Mouse (Mus musculus) MEL (cell line): ENCODE data around the gene Fam208a. TPM values are rescaled to one million over a fixed set of nuclear protein-coding genes. Genes with fewer than 3 reads are reported as not detected.

Experiments
- DNase-seq: peaks from one replicate; pipeline ENCODE4 v3.0.0; 2011; ENCODE audit warnings: low read depth, low spot score
- H3K27ac ChIP-seq: 2 replicates; pipeline ENCODE4 v1.5.1; 2012; ENCODE audit warnings: low read depth, mild to moderate bottlenecking, control low read depth, low read length, moderate library complexity; ENCODE audit not compliant: control insufficient read depth
- H3K27me3 ChIP-seq, 2 experiments: fragments of 150-350 bp in 1 of 2; sonication (generic) in 1 of 2; 2 replicates each; pipeline ENCODE4 v1.6.1; 2012; ENCODE audit warnings: low read length in 2 of 2, mild to moderate bottlenecking in 2 of 2, improper control_type of control experiment in 1 of 2, moderate library complexity in 1 of 2; ENCODE audit not compliant: insufficient read depth in 2 of 2, control insufficient read depth in 1 of 2
- H3K36me3 ChIP-seq, 2 experiments: 2 replicates each; pipeline ENCODE4 v1.6.1; 2012 to 2014; ENCODE audit warnings: low read length in 2 of 2, improper control_type of control experiment in 1 of 2, inconsistent platforms in 1 of 2, mild to moderate bottlenecking in 1 of 2; ENCODE audit not compliant: insufficient read depth in 2 of 2, control insufficient read depth in 1 of 2
- H3K4me1 ChIP-seq, 2 experiments: fragments of 150-350 bp in 1 of 2; sonication (generic) in 1 of 2; 2 replicates each; pipeline ENCODE4 v1.6.1; 2012; ENCODE audit warnings: low read length in 2 of 2, improper control_type of control experiment in 1 of 2, mild to moderate bottlenecking in 1 of 2; ENCODE audit not compliant: insufficient read depth in 2 of 2, control insufficient read depth in 1 of 2
- H3K4me3 ChIP-seq, 2 experiments: fragments of 150-350 bp in 1 of 2; sonication (generic) in 1 of 2; 2 replicates each; pipeline ENCODE4 v1.5.1; 2012; ENCODE audit warnings: low read depth in 2 of 2, low read length in 2 of 2, mild to moderate bottlenecking in 2 of 2, moderate library complexity in 2 of 2, control low read depth in 1 of 2, improper control_type of control experiment in 1 of 2; ENCODE audit not compliant: control insufficient read depth in 1 of 2, insufficient read depth in 1 of 2
- H3K79me2 ChIP-seq: 2 replicates; pipeline ENCODE4 v1.6.1; 2012; ENCODE audit warnings: mild to moderate bottlenecking, low read length, moderate library complexity; ENCODE audit not compliant: control insufficient read depth, poor library complexity, insufficient read depth
- H3K9ac ChIP-seq: 2 replicates; pipeline ENCODE4 v1.6.1; 2012; ENCODE audit warnings: low read depth, mild to moderate bottlenecking, control low read depth, low read length, moderate library complexity; ENCODE audit not compliant: control insufficient read depth, poor library complexity, severe bottlenecking
- H3K9me3 ChIP-seq: fragments of 150-350 bp; sonication (generic); replicated peaks from 2 replicates; pipeline ENCODE4 v1.6.1; 2012; ENCODE audit warnings: mild to moderate bottlenecking, low read length, improper control_type of control experiment, moderate library complexity; ENCODE audit not compliant: insufficient read depth
- BHLHE40 ChIP-seq: IDR thresholded peaks from 2 replicates; pipeline ENCODE4 v1.6.1; 2012; ENCODE audit warnings: low read depth, mild to moderate bottlenecking, inconsistent platforms, low read length, improper control_type of control experiment, borderline replicate concordance
- CHD1 ChIP-seq: IDR thresholded peaks from 2 replicates; pipeline ENCODE4 v1.6.1; 2012; ENCODE audit warnings: low read depth, mild to moderate bottlenecking, inconsistent platforms, low read length, improper control_type of control experiment
- CHD2 ChIP-seq: IDR thresholded peaks from 2 replicates; pipeline ENCODE4 v1.6.1; 2011; ENCODE audit warnings: low read length, improper control_type of control experiment
- E2F4 ChIP-seq: IDR thresholded peaks from 2 replicates; pipeline ENCODE4 v1.6.1; 2011; ENCODE audit warnings: low read depth, low read length, improper control_type of control experiment, borderline replicate concordance
- EP300 ChIP-seq, 2 experiments: IDR thresholded peaks; 2 replicates each; pipeline ENCODE4 v1.6.1; 2011; ENCODE audit warnings: improper control_type of control experiment in 2 of 2, low read length in 2 of 2, low read depth in 1 of 2, mild to moderate bottlenecking in 1 of 2
- GABPA ChIP-seq: IDR thresholded peaks from 2 replicates; pipeline ENCODE4 v1.6.1; 2012; ENCODE audit warnings: low read depth, mild to moderate bottlenecking, inconsistent platforms, low read length, improper control_type of control experiment, moderate library complexity
- GATA1 ChIP-seq: IDR thresholded peaks from 2 replicates; pipeline ENCODE4 v1.6.1; 2011; ENCODE audit warnings: low read depth, low read length, improper control_type of control experiment
- HCFC1 ChIP-seq: IDR thresholded peaks from 2 replicates; pipeline ENCODE4 v1.6.1; 2012; ENCODE audit warnings: low read depth, mild to moderate bottlenecking, inconsistent platforms, low read length, improper control_type of control experiment, moderate library complexity
- JUND ChIP-seq: IDR thresholded peaks from 2 replicates; pipeline ENCODE4 v1.6.1; 2011; ENCODE audit warnings: low read depth, mild to moderate bottlenecking, improper control_type of control experiment, low read length
- MAFK ChIP-seq: IDR thresholded peaks from 2 replicates; pipeline ENCODE4 v1.6.1; 2011; ENCODE audit warnings: low read depth, mild to moderate bottlenecking, low read length, improper control_type of control experiment, borderline replicate concordance
- MEF2A ChIP-seq: IDR thresholded peaks from 2 replicates; pipeline ENCODE4 v1.6.1; 2014; ENCODE audit warnings: low read depth, mild to moderate bottlenecking, inconsistent platforms, low read length, improper control_type of control experiment; ENCODE audit not compliant: poor library complexity, insufficient replicate concordance, severe bottlenecking; ENCODE audit errors: extremely low read depth
- NRF1 ChIP-seq: IDR thresholded peaks from 2 replicates; pipeline ENCODE4 v1.6.1; 2014; ENCODE audit warnings: low read depth, mild to moderate bottlenecking, inconsistent platforms, low read length, improper control_type of control experiment, moderate library complexity; ENCODE audit not compliant: poor library complexity, insufficient read depth, severe bottlenecking
- POLR2A ChIP-seq, 2 experiments: IDR thresholded peaks; 2 replicates each; pipeline ENCODE4 v1.6.1; 2011 to 2012; ENCODE audit warnings: low read length in 2 of 2, mild to moderate bottlenecking in 2 of 2, control low read depth in 1 of 2, improper control_type of control experiment in 1 of 2, low read depth in 1 of 2, moderate library complexity in 1 of 2; ENCODE audit not compliant: control insufficient read depth in 1 of 2, insufficient read depth in 1 of 2, poor library complexity in 1 of 2
- POLR2AphosphoS5 ChIP-seq: IDR thresholded peaks from 2 replicates; pipeline ENCODE4 v1.6.1; 2012; ENCODE audit warnings: low read depth, borderline replicate concordance, mild to moderate bottlenecking, inconsistent platforms, low read length, moderate library complexity, mixed read lengths
- TCF12 ChIP-seq: IDR thresholded peaks from 2 replicates; pipeline ENCODE4 v1.6.1; 2014; ENCODE audit warnings: low read depth, mild to moderate bottlenecking, inconsistent platforms, low read length, improper control_type of control experiment, moderate library complexity
- USF1 ChIP-seq: IDR thresholded peaks from 2 replicates; pipeline ENCODE4 v1.6.1; 2014; ENCODE audit warnings: low read depth, mild to moderate bottlenecking, inconsistent platforms, low read length, improper control_type of control experiment, moderate library complexity
- USF2 ChIP-seq, 2 experiments: IDR thresholded peaks; 2 replicates each; pipeline ENCODE4 v1.6.1; 2011 to 2012; ENCODE audit warnings: improper control_type of control experiment in 2 of 2, low read length in 2 of 2, borderline replicate concordance in 1 of 2, inconsistent platforms in 1 of 2, low read depth in 1 of 2, mild to moderate bottlenecking in 1 of 2; ENCODE audit not compliant: insufficient read depth in 1 of 2
- ZC3H11A ChIP-seq: IDR thresholded peaks from 2 replicates; pipeline ENCODE4 v1.6.1; 2012; ENCODE audit warnings: low read depth, mild to moderate bottlenecking, inconsistent platforms, low read length, improper control_type of control experiment
- ZMIZ1 ChIP-seq: IDR thresholded peaks from 2 replicates; pipeline ENCODE4 v1.6.1; 2012; ENCODE audit warnings: low read depth, mild to moderate bottlenecking, inconsistent platforms, low read length, improper control_type of control experiment, moderate library complexity
- ZNF384 ChIP-seq: IDR thresholded peaks from 2 replicates; pipeline ENCODE4 v1.6.1; 2012; ENCODE audit warnings: low read depth, mild to moderate bottlenecking, inconsistent platforms, low read length, improper control_type of control experiment
- polyA plus RNA-seq, 2 experiments: library from polyadenylated mRNA; stranded (reverse) in 1 of 2; unstranded in 1 of 2; fragments of >175 nt in 1 of 2; fragments of >200 nt in 1 of 2; gene quantifications; 2 replicates each; pipeline versions ENCODE4 v1.2.1 to v1.2.4; 2012; ENCODE audit warnings: low replicate concordance in 2 of 2, low read depth in 1 of 2; ENCODE audit not compliant: insufficient read length in 2 of 2, insufficient read depth in 1 of 2, missing spikeins in 1 of 2
- total RNA-seq: library from RNA; depleted of rRNA; stranded (reverse); fragments of 300-350 nt; gene quantifications from 2 replicates; pipeline ENCODE4 v1.2.3, GENCODE M21; 2012

Fam208a gene
- total and polyA plus RNA-seq, 3 experiments: 3.2 to 25.4 (median 8.7) TPM

DNA sequence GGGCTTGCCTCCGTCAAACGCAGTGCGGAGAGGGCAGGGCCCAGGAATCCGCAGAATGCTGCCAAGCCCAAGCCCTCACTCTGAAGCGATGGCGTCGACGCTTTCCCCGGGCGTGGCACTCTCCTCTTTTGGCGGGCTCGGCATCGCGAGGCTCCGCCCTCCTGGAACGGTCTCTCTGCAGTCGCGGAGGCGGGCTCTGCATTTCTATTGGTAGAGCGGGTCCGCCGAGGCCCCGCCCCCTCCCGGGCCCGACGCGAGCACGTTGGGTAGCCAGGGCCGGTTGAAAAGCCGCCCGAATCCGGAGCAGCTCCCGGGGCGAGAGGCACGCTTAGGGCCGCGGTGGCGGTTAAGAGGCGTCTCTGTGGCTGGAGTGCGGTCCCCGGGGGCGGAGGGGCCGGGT is at the start of gene Fam208a (continued):
- TF ChIP-seq USF2 (IDR thresholded peaks at IDR 0.05; ENCODE audit: borderline replicate concordance in 1 of 2, insufficient read depth in 1 of 2, low read depth in 1 of 2, low read length in 2 of 2): no peak
- TF ChIP-seq, all 39 proteins: peak for 9

DNA sequence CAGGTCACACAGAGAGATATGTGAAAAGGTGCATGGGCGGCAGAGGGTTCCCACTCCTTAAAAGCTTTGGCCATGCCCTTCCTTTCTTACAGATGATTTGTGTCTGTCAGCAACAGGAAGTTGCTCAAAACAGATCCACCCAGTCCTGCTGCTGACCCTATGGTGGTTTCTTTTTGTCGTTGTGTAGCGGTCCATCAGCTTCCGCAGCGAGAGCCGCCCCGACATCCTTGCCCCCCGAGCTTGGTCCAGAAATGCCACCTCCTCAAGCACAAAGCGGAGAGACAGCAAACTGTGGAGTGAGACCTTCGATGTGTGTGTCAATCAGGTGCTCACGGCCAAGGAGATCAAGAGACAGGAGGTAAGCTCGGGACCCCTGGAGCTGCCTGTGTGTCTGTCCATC is 49.2 kb upstream of the Fam208a start:
- H3K36me3 ChIP-seq: no peaks in the 10 kb centered on the region
- TF ChIP-seq TCF12 (no peak), ZNF384 (no peak), ZMIZ1 (no peak), ZC3H11A (no peak), CHD2 (no peak), HCFC1 (no peak), MEF2A (no peak), MAFK (no peak), NRF1 (no peak), JUND (no peak), EP300 (IDR thresholded peaks at IDR 0.05; ENCODE audit: low read depth in 1 of 2, low read length in 2 of 2) (no peak), GATA1 (no peak), GABPA (no peak), USF1 (no peak), POLR2A (IDR thresholded peaks at IDR 0.05; ENCODE audit: control insufficient read depth in 1 of 2, insufficient read depth in 1 of 2, low read depth in 1 of 2, low read length in 2 of 2, poor library complexity in 1 of 2) (no peak), BHLHE40 (no peak), POLR2AphosphoS5 (no peak), CHD1 (no peak), E2F4 (no peak)
- TF ChIP-seq, all 39 proteins: peak for 0
- Histone ChIP-seq H3K27ac (no peak overlapping the region), H3K9me3 (no peaks in the 10 kb centered on the region), H3K4me1 (no peaks in the 10 kb centered on the region), H3K27me3 (no peaks in the 10 kb centered on the region), H3K9ac (no peak overlapping the region), H3K4me3 (no peak overlapping the region), H3K79me2 (no peaks in the 10 kb centered on the region)
- no peak for DNase-seq
